Mouse (Mus musculus): ENCODE data around the gene Podn. TPM values are rescaled to one million over a fixed set of nuclear protein-coding genes. Genes with fewer than 3 reads are reported as not detected.

Gene Podn
- polyA plus RNA-seq, 1 experiment from 2014 or later: 5.5 TPM

Small RNA genes within 50 kb of the gene (microRNA-seq; reads per million reads assigned to microRNA genes)
- gene Mir6397 (ENCODE audit: borderline number of aligned reads): not detected

Other genes starting within 250 kb of the Podn start
- gene Magoh, start 216.7 kb downstream of the Podn start, polyA plus RNA-seq (2015; fragmentation: Nextera tagmentation; extraction: Ambion mirVana): 160 and 167 TPM in 2 replicates
- 145 and 154 TPM in 2 replicates for gene 0610037L13Rik, start 206.6 kb downstream of the Podn start, polyA plus RNA-seq (2015; fragmentation: Nextera tagmentation; extraction: Ambion mirVana)
- gene Cpt2, start 172.8 kb downstream of the Podn start, polyA plus RNA-seq (2015; fragmentation: Nextera tagmentation; extraction: Ambion mirVana): 33.2 and 34.1 TPM in 2 replicates
- 0.12 and 0.16 TPM in 2 replicates for gene Slc1a7, start 128.1 kb downstream of the Podn start, polyA plus RNA-seq (2015; fragmentation: Nextera tagmentation; extraction: Ambion mirVana)
- gene Scp2, start 48.6 kb upstream of the Podn start, polyA plus RNA-seq (2015; fragmentation: Nextera tagmentation; extraction: Ambion mirVana): 222 and 224 TPM in 2 replicates
- 41.5 and 46.9 TPM in 2 replicates for gene Echdc2, start 69.0 kb upstream of the Podn start, polyA plus RNA-seq (2015; fragmentation: Nextera tagmentation; extraction: Ambion mirVana)
- gene Zyg11a, start 121.6 kb upstream of the Podn start, polyA plus RNA-seq (2015; fragmentation: Nextera tagmentation; extraction: Ambion mirVana): 0.11 and 0.12 TPM in 2 replicates
- 10.7 and 11.5 TPM in 2 replicates for gene Zyg11b, start 204.7 kb upstream of the Podn start, polyA plus RNA-seq (2015; fragmentation: Nextera tagmentation; extraction: Ambion mirVana)
- gene Coa7, start 231.7 kb upstream of the Podn start, polyA plus RNA-seq (2015; fragmentation: Nextera tagmentation; extraction: Ambion mirVana): 39.9 and 42.9 TPM in 2 replicates

Data from embryonic facial prominence, embryonic 15.5 days (tissue).